Mouse (Mus musculus): ENCODE results near the gene Gcfc2.
A peak's percentile ranks its signal among the peaks of the same experiment; 100 is the strongest.

The Gcfc2 gene

GRCm38 (mm10) chr6:81979286-81979685, 55.8 kb downstream of the Gcfc2 start:
- DNase-seq = no peak

GRCm38 (mm10) chr6:81986171-81986570, 62.7 kb downstream of the Gcfc2 start:
- DNase-seq = no peak

DNA sequence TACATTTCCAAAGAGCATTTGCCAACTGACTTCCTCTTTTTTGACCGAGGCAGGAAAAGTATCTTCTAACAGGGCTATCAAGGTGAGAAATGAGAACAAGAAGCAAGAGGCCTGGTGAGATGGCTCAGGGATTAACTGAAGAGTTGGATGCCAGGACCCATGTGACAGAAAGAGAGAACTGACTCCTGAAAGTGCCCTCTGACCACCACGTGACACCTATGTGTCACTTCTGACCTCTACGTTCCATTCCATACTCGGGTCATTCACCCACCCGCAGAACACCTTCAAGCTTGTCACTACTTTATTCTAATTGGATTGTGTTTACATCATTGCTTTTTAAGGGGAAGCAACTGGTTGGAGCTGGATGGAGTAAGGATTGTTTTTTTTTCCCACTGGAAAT, 63.1 kb downstream of the Gcfc2 start:
- peak in 1 of 2 experiments; percentile 37 for DNase-seq

DNA sequence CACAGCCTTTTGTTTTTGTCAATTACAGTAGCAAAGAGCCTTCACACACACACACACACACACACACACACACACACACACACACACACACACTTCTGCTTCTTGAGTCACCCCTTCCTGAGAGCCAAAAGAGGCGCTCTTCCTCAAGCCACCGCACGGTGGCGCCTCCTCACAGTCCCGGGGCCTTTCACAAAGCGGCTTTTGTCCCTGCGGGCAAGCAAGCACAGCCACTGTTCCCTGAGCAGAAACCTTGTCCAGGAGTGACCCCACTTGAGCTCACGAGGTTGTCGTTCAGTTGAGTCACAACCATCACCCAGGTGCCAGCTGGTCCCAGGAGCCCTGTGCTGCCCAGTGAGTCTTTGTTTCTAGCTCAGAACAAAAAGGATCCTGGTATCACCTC, 63.5 kb downstream of the Gcfc2 start:
- DNase-seq = peak; percentile 89 to 92

DNA sequence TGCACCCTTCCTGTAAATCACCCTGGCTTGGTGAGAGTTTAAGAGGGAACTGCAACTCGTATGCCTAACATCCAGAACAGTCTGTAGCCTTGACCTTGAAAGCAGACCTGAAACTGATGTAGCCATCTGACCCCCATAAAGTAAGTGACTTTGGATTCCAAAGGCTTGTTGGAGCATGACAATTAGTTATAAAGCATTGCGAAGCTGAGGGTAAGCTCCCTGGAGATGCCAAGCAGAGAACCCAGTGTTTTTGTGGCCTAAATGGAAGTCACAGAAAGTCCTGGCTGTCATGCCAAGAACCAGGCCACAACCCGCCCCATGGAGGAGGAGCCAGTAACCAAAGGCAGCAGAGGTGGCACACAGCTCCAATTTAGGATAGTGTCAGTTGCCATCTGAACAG, 64.1 kb downstream of the Gcfc2 start:
- DNase-seq = peak; percentile 51 to 69

GRCm38 (mm10) chr6:81988341-81988740, 64.9 kb downstream of the Gcfc2 start:
- DNase-seq = no peak

GRCm38 (mm10) chr6:81990049-81990810, 66.8 kb downstream of the Gcfc2 start:
- DNase-seq = peak; percentile 24 to 52

All from kidney, postnatal 4 days (tissue).